In genomic region chr17:51760251-51760887, GRCm38 (mm10) we compare ENCODE assay signal across 11 mouse cellular contexts.
DNase-seq lines count a peak whose midpoint lies in the region; ATAC-seq lines count a peak whose summit lies in the region.
"Had no signal": no experiment of that assay in that cellular context is flagged by ENCODE, and none has a peak within 500 bp of the region (broad histone marks: within the 10 kb centered on the region; RNA-seq: fewer than 3 reads in every experiment).

No protein-coding gene starts in this region.

- no peak for DNase-seq in kidney, adult 11 months
- DNase-seq in T-cell, adult 2 months (ENCODE audit: low spot score): no peak
- DNase-seq in adrenal gland, adult 18-20 months (ENCODE audit: low spot score in 2 of 2): no peak
- DNase-seq in cerebellum, postnatal 14 days: no peak
- DNase-seq: cerebellum, adult 9-10 months had no signal

- H3K4me2 ChIP-seq in kidney, embryonic 16.5 days (replicated peaks; ENCODE audit: low read depth, low read length): peak overlapping the region; percentile 21
- H3K4me2 ChIP-seq in forebrain, embryonic 13.5 days: peak overlapping the region; percentile 50
- H3K4me2 ChIP-seq in limb, embryonic 12.5 days: peak overlapping the region; percentile 54
- H3K4me2 ChIP-seq in neural tube, embryonic 15.5 days: peak overlapping the region; percentile 58
- H3K4me2 ChIP-seq: lung, embryonic 15.5 days had no signal

- H3K36me3 ChIP-seq in kidney, embryonic 16.5 days (ENCODE audit: insufficient read depth, low read length): no peaks in the 10 kb centered on the region
- H3K36me3 ChIP-seq in forebrain, embryonic 13.5 days (ENCODE audit: poor library complexity, severe bottlenecking): peaks cover 29% of the 10 kb centered on the region
- H3K36me3 ChIP-seq in limb, embryonic 12.5 days: no peaks in the 10 kb centered on the region
- H3K36me3 ChIP-seq in neural tube, embryonic 15.5 days: no peaks in the 10 kb centered on the region
- H3K36me3 ChIP-seq: lung, embryonic 15.5 days had no signal

- 57% methylated on average over 17 of the region's 17 CpGs for WGBS in kidney, embryonic 16.5 days
- WGBS in forebrain, embryonic 13.5 days: 40% methylated on average over 17 of the region's 17 CpGs
- WGBS in limb, embryonic 12.5 days: 13% methylated on average over 17 of the region's 17 CpGs
- WGBS in neural tube, embryonic 15.5 days: 23% methylated on average over 17 of the region's 17 CpGs

- no peak overlapping the region for H3K9ac ChIP-seq in kidney, embryonic 16.5 days (replicated peaks; ENCODE audit: low read length)
- H3K9ac ChIP-seq in forebrain, embryonic 13.5 days: peak overlapping the region; percentile 41
- no peak overlapping the region for H3K9ac ChIP-seq in limb, embryonic 12.5 days (replicated peaks)
- H3K9ac ChIP-seq in neural tube, embryonic 15.5 days (replicated peaks): peak overlapping the region; percentile 46
- H3K9ac ChIP-seq: lung, embryonic 15.5 days had no signal

- no peak overlapping the region for H3K27ac ChIP-seq in kidney, embryonic 16.5 days (ENCODE audit: low read length)
- peak overlapping the region; percentile 37; the same call in 1 of the 2 replicates for H3K27ac ChIP-seq in forebrain, embryonic 13.5 days
- no peak overlapping the region for H3K27ac ChIP-seq in limb, embryonic 12.5 days
- H3K27ac ChIP-seq in neural tube, embryonic 15.5 days (replicated peaks): peak overlapping the region; percentile 78
- H3K27ac ChIP-seq: lung, embryonic 15.5 days had no signal

- ATAC-seq in kidney, embryonic 16.5 days (ENCODE audit: low FRiP score, low TSS enrichment): no peak
- peak; percentile 68 for ATAC-seq in forebrain, embryonic 13.5 days
- peak; percentile 66 for ATAC-seq in limb, embryonic 12.5 days (ENCODE audit: insufficient number of reproducible peaks, insufficient read depth, low FRiP score, low TSS enrichment, low read depth)
- peak; percentile 79 for ATAC-seq in neural tube, embryonic 15.5 days (ENCODE audit: low FRiP score)

- H3K27me3 ChIP-seq in kidney, embryonic 16.5 days (ENCODE audit: insufficient read depth, low read length): no peaks in the 10 kb centered on the region
- H3K27me3 ChIP-seq in forebrain, embryonic 13.5 days: no peaks in the 10 kb centered on the region
- peaks cover 33% of the 10 kb centered on the region for H3K27me3 ChIP-seq in limb, embryonic 12.5 days
- H3K27me3 ChIP-seq in neural tube, embryonic 15.5 days (replicated peaks): no peaks in the 10 kb centered on the region
- H3K27me3 ChIP-seq: CH12.LX; lung, embryonic 15.5 days had no signal

- no peaks in the 10 kb centered on the region for H3K4me1 ChIP-seq in kidney, embryonic 16.5 days (ENCODE audit: insufficient read depth, low read length)
- peaks cover 15% of the 10 kb centered on the region for H3K4me1 ChIP-seq in forebrain, embryonic 13.5 days
- peaks cover 25% of the 10 kb centered on the region for H3K4me1 ChIP-seq in limb, embryonic 12.5 days (replicated peaks)
- H3K4me1 ChIP-seq in neural tube, embryonic 15.5 days: peaks cover 22% of the 10 kb centered on the region
- H3K4me1 ChIP-seq: lung, embryonic 15.5 days had no signal

- H3K9me3 ChIP-seq in kidney, embryonic 16.5 days (ENCODE audit: low read length): no peaks in the 10 kb centered on the region
- H3K9me3 ChIP-seq in forebrain, embryonic 13.5 days (replicated peaks): no peaks in the 10 kb centered on the region
- no peaks in the 10 kb centered on the region for H3K9me3 ChIP-seq in limb, embryonic 12.5 days
- no peaks in the 10 kb centered on the region for H3K9me3 ChIP-seq in neural tube, embryonic 15.5 days (replicated peaks)
- H3K9me3 ChIP-seq: lung, embryonic 15.5 days had no signal

- no peak overlapping the region for H3K4me3 ChIP-seq in kidney, embryonic 16.5 days (ENCODE audit: low read length)
- H3K4me3 ChIP-seq in forebrain, embryonic 13.5 days: peak overlapping the region; percentile 22; the same call in 1 of the 2 replicates
- H3K4me3 ChIP-seq in limb, embryonic 12.5 days (replicated peaks): peak overlapping the region; percentile 21
- peak overlapping the region; percentile 30 for H3K4me3 ChIP-seq in neural tube, embryonic 15.5 days (replicated peaks)
- H3K4me3 ChIP-seq: lung, embryonic 15.5 days had no signal

Comparison
In these comparisons a context has a peak if more than half of its experiments do, and no peak if none do; other contexts are left out.
1. H3K27ac ChIP-seq: peak in forebrain, embryonic 13.5 days (single experiment) and neural tube, embryonic 15.5 days (single experiment); none in kidney, embryonic 16.5 days (single experiment) and limb, embryonic 12.5 days (single experiment).
2. H3K9ac ChIP-seq: peak in forebrain, embryonic 13.5 days (single experiment) and neural tube, embryonic 15.5 days (single experiment); none in kidney, embryonic 16.5 days (single experiment) and limb, embryonic 12.5 days (single experiment).
3. Peak in every context shown above with its lines, with median percentiles within 50 percentile points of each other: H3K4me2 ChIP-seq.